Mouse (Mus musculus) intestine, embryonic 15.5 days (tissue): ENCODE data around the gene Dglucy. TPM values are rescaled to one million over a fixed set of nuclear protein-coding genes. Genes with fewer than 3 reads are reported as not detected.

ENCODE experiments used
- ATAC-seq: fragments of 200-750 bp; cut with Nextera tagmentation; 2 replicates; pipeline ENCODE4 v1.8.0; 2017; ENCODE audit warnings: moderate TSS enrichment, moderate library complexity
- H3K27ac ChIP-seq: fragments of 300-500 bp; sonication (generic); 2 replicates; pipeline ENCODE4 v1.5.1; 2015; ENCODE audit warnings: mild to moderate bottlenecking, inconsistent platforms
- H3K27me3 ChIP-seq: fragments of 300-500 bp; sonication (generic); replicated peaks from 2 replicates; pipeline ENCODE4 v1.6.1; 2015; ENCODE audit warnings: inconsistent platforms
- H3K36me3 ChIP-seq: fragments of 300-500 bp; sonication (generic); 2 replicates; pipeline ENCODE4 v1.6.1; 2015; ENCODE audit warnings: inconsistent platforms
- H3K4me1 ChIP-seq: fragments of 300-500 bp; sonication (generic); replicated peaks from 2 replicates; pipeline ENCODE4 v1.6.1; 2015; ENCODE audit warnings: inconsistent platforms
- H3K4me2 ChIP-seq: fragments of 300-500 bp; sonication (generic); replicated peaks from 2 replicates; pipeline ENCODE4 v1.6.1; 2015; ENCODE audit warnings: mild to moderate bottlenecking, inconsistent platforms
- H3K4me3 ChIP-seq: fragments of 300-500 bp; sonication (generic); replicated peaks from 2 replicates; pipeline ENCODE4 v1.5.1; 2015; ENCODE audit warnings: inconsistent platforms
- H3K9ac ChIP-seq: fragments of 300-500 bp; sonication (generic); 2 replicates; pipeline ENCODE4 v1.6.1; 2015; ENCODE audit warnings: inconsistent platforms
- H3K9me3 ChIP-seq: fragments of 300-500 bp; sonication (generic); 2 replicates; pipeline ENCODE4 v1.6.1; 2016; ENCODE audit warnings: inconsistent platforms
- WGBS: fragments of 180-500 bp; shearing (Covaris S2); methylation state at CpG from one replicate; pipeline ENCODE4 v1.1.7; 2015; 5-methylcytosine and 5-hydroxymethylcytosine counted together
- polyA plus RNA-seq: library from polyadenylated mRNA; unstranded; fragments of >200 nt; fragmentation: Nextera tagmentation; extraction: Ambion mirVana; gene quantifications from 2 replicates; pipeline ENCODE4 v1.2.1, GENCODE M21; 2015

Gene Dglucy
- polyA plus RNA-seq, 1 experiment from 2014 or later, result 2.5 TPM

- Histone ChIP-seq H3K27ac (no peak overlapping the region), H3K4me1 (peaks cover 5% of the 10 kb centered on the region; the same call in 1 of the 2 replicates), H3K27me3 (no peaks in the 10 kb centered on the region), H3K4me3 (no peak overlapping the region), H3K9me3 (no peaks in the 10 kb centered on the region), H3K9ac (no peak overlapping the region), H3K36me3 (no peaks in the 10 kb centered on the region), H3K4me2 (no peak overlapping the region)
- WGBS, result 91% methylated on average over 6 of the region's 6 CpGs
- ATAC-seq, result no peak
Observed at GRCm38 (mm10) chr12:100769871-100770270, 9.0 kb upstream of the Dglucy start.

- ATAC-seq, result no peak
- Histone ChIP-seq H3K4me3 (no peak overlapping the region), H3K4me1 (peaks cover 5% of the 10 kb centered on the region; the same call in 1 of the 2 replicates), H3K27me3 (no peaks in the 10 kb centered on the region), H3K36me3 (no peaks in the 10 kb centered on the region), H3K4me2 (no peak overlapping the region), H3K9me3 (no peaks in the 10 kb centered on the region), H3K27ac (no peak overlapping the region), H3K9ac (no peak overlapping the region)
- WGBS, result 66% methylated on average over 3 of the region's 3 CpGs
Observed at GRCm38 (mm10) chr12:100770765-100771164, 8.1 kb upstream of the Dglucy start.

- Histone ChIP-seq H3K9ac (no peak overlapping the region), H3K27ac (no peak overlapping the region), H3K4me1 (peaks cover 5% of the 10 kb centered on the region; the same call in 1 of the 2 replicates), H3K4me3 (no peak overlapping the region), H3K9me3 (no peaks in the 10 kb centered on the region), H3K36me3 (no peaks in the 10 kb centered on the region), H3K27me3 (no peaks in the 10 kb centered on the region), H3K4me2 (no peak overlapping the region)
- 20% methylated on average over 7 of the region's 7 CpGs for WGBS
- ATAC-seq, result peak; percentile 67
Observed at GRCm38 (mm10) chr12:100772230-100772984, 6.5 kb upstream of the Dglucy start.

- Histone ChIP-seq H3K27me3 (no peaks in the 10 kb centered on the region), H3K4me3 (no peak overlapping the region), H3K4me1 (peaks cover 5% of the 10 kb centered on the region), H3K9ac (no peak overlapping the region), H3K36me3 (no peaks in the 10 kb centered on the region), H3K9me3 (no peaks in the 10 kb centered on the region), H3K4me2 (no peak overlapping the region), H3K27ac (no peak overlapping the region)
- WGBS, result 69% methylated on average over 7 of the region's 7 CpGs
- no peak for ATAC-seq
Observed at GRCm38 (mm10) chr12:100774756-100775155, 4.1 kb upstream of the Dglucy start.

GRCm38 (mm10) chr12:100775291-100775690 is 3.6 kb upstream of the Dglucy start:
- Histone ChIP-seq H3K27me3 (no peaks in the 10 kb centered on the region), H3K36me3 (no peaks in the 10 kb centered on the region), H3K4me3 (no peak overlapping the region), H3K4me2 (no peak overlapping the region), H3K27ac (no peak overlapping the region), H3K4me1 (peaks cover 5% of the 10 kb centered on the region), H3K9me3 (no peaks in the 10 kb centered on the region), H3K9ac (no peak overlapping the region)
- ATAC-seq, result no peak

GRCm38 (mm10) chr12:100775911-100776581 is 2.8 kb upstream of the Dglucy start:
- Histone ChIP-seq H3K4me3 (no peak overlapping the region), H3K9me3 (no peaks in the 10 kb centered on the region), H3K27me3 (no peaks in the 10 kb centered on the region), H3K36me3 (no peaks in the 10 kb centered on the region), H3K27ac (no peak overlapping the region), H3K4me1 (peaks cover 5% of the 10 kb centered on the region), H3K4me2 (no peak overlapping the region), H3K9ac (no peak overlapping the region)
- WGBS, result 66% methylated on average over 8 of the region's 8 CpGs
- ATAC-seq, result no peak

- H3K4me3 ChIP-seq, result no peak overlapping the region
- no peak for ATAC-seq
- peaks cover 5% of the 10 kb centered on the region for H3K4me1 ChIP-seq
- H3K9ac ChIP-seq, result no peak overlapping the region
- 60% methylated on average over 6 of the region's 6 CpGs for WGBS
- H3K27ac ChIP-seq, result no peak overlapping the region
- H3K27me3 ChIP-seq, result no peaks in the 10 kb centered on the region
- H3K9me3 ChIP-seq, result no peaks in the 10 kb centered on the region
- H3K4me2 ChIP-seq, result no peak overlapping the region
- no peaks in the 10 kb centered on the region for H3K36me3 ChIP-seq
Observed at GRCm38 (mm10) chr12:100776991-100777390, 1.9 kb upstream of the Dglucy start.

GRCm38 (mm10) chr12:100778276-100778933 is 452 bp upstream of the Dglucy start:
- H3K27ac ChIP-seq, result no peak overlapping the region

GRCm38 (mm10) chr12:100780416-100780815 is 1.6 kb downstream of the Dglucy start:
- Histone ChIP-seq H3K4me3 (no peak overlapping the region), H3K9me3 (no peaks in the 10 kb centered on the region), H3K27ac (no peak overlapping the region), H3K27me3 (no peaks in the 10 kb centered on the region), H3K36me3 (no peaks in the 10 kb centered on the region), H3K4me1 (no peaks in the 10 kb centered on the region; the same call in 1 of the 2 replicates), H3K4me2 (no peak overlapping the region), H3K9ac (no peak overlapping the region)
- ATAC-seq, result no peak
- WGBS, result 93% methylated on average over 10 of the region's 10 CpGs

More at GRCm38 (mm10) chr12:100778276-100778933, 452 bp upstream of the Dglucy start:
- 77% methylated on average over 10 of the region's 10 CpGs for WGBS
- Histone ChIP-seq H3K9ac (no peak overlapping the region), H3K4me2 (peak overlapping the region; percentile 53; the same call in 1 of the 2 replicates), H3K9me3 (no peaks in the 10 kb centered on the region), H3K36me3 (no peaks in the 10 kb centered on the region), H3K27me3 (no peaks in the 10 kb centered on the region), H3K4me3 (no peak overlapping the region), H3K4me1 (no peaks in the 10 kb centered on the region; the same call in 1 of the 2 replicates)
- ATAC-seq, result 0 out of 2 replicates have a peak, but pooled peaks have one; percentile 5

- Histone ChIP-seq H3K4me1 (no peaks in the 10 kb centered on the region; the same call in 1 of the 2 replicates), H3K27me3 (no peaks in the 10 kb centered on the region), H3K9me3 (no peaks in the 10 kb centered on the region), H3K4me2 (no peak overlapping the region), H3K4me3 (no peak overlapping the region), H3K36me3 (no peaks in the 10 kb centered on the region), H3K27ac (no peak overlapping the region), H3K9ac (no peak overlapping the region)
- 86% methylated on average over 13 of the region's 13 CpGs for WGBS
- ATAC-seq, result no peak
Observed at GRCm38 (mm10) chr12:100781428-100782120, 2.7 kb downstream of the Dglucy start.

- Histone ChIP-seq H3K27ac (no peak overlapping the region), H3K4me1 (no peaks in the 10 kb centered on the region; the same call in 1 of the 2 replicates), H3K27me3 (no peaks in the 10 kb centered on the region), H3K4me2 (no peak overlapping the region), H3K9me3 (no peaks in the 10 kb centered on the region), H3K36me3 (no peaks in the 10 kb centered on the region), H3K9ac (no peak overlapping the region), H3K4me3 (no peak overlapping the region)
- 78% methylated on average over 2 of the region's 2 CpGs for WGBS
- ATAC-seq, result no peak
Observed at GRCm38 (mm10) chr12:100784152-100784551, 5.3 kb downstream of the Dglucy start.

GRCm38 (mm10) chr12:100785344-100785743 is 6.5 kb downstream of the Dglucy start:
- 36% methylated on average over 7 of the region's 7 CpGs for WGBS
- peaks cover 3% of the 10 kb centered on the region; the same call in 1 of the 2 replicates for H3K4me1 ChIP-seq
- H3K9ac ChIP-seq, result no peak overlapping the region
- no peak overlapping the region for H3K4me3 ChIP-seq
- no peaks in the 10 kb centered on the region for H3K27me3 ChIP-seq
- no peaks in the 10 kb centered on the region for H3K36me3 ChIP-seq
- no peak overlapping the region for H3K4me2 ChIP-seq
- no peak for ATAC-seq
- H3K9me3 ChIP-seq, result no peaks in the 10 kb centered on the region
- no peak overlapping the region for H3K27ac ChIP-seq
